Mouse (Mus musculus): Measurements from ENCODE around the gene Slc45a2. TPM values are rescaled to one million over a fixed set of nuclear protein-coding genes. Genes with fewer than 3 reads are reported as not detected.

Slc45a2 gene
- polyA plus RNA-seq, 1 experiment = 0.04 TPM

GRCm38 (mm10) chr15:11065528-11066171 is 65.1 kb downstream of the Slc45a2 start:
- no peak for DNase-seq (ENCODE audit: low spot score)

- DNase-seq (ENCODE audit: low spot score) = no peak
These were observed 65.8 kb downstream of the Slc45a2 start for GRCm38 (mm10) chr15:11066299-11066698.

- no peak for DNase-seq (ENCODE audit: low spot score)
These were observed 67.4 kb downstream of the Slc45a2 start for GRCm38 (mm10) chr15:11067891-11068290.

DNA sequence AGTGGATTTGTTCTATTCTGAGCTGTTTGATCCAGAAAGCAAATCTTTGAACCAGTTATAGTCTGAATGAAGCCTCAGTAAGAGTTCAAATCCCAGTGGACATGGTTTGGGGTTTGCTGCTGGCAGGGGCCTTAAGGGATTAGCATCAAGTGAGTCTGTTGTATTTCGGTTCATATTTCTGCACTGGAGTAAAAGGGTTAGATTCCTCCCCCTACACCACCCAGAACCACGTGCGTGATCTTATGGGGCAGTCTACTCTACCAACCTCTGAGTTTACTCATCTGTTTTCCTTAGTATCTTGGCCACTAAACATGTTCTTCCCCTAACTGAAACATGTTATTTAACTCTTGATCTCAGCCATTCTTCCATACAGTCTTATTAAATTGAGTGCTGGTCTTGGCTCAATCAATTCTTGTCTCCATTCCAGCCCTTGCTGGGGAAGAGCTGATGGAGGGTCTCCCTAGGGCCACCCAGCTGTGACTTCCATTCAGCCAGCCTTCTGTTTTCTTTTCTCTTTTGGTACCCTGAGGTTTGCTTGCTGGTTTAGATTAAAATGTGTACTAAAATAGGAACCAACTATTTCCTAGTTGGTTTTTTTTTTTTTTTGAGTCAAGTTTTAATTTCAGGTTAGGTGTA is 75.3 kb downstream of the Slc45a2 start:
- no peak for DNase-seq (ENCODE audit: low spot score)

Other genes starting within 250 kb of the Slc45a2 start
- gene C1qtnf3, start 48.4 kb upstream of the Slc45a2 start, polyA plus RNA-seq (2012; rRNA removed) = 36.5 and 42.8 TPM in 2 replicates
- 11.4 and 14.4 TPM in 2 replicates for gene Amacr, start 19.0 kb upstream of the Slc45a2 start, polyA plus RNA-seq (2012; rRNA removed)
- gene Rxfp3, start 37.3 kb downstream of the Slc45a2 start, polyA plus RNA-seq (2012; rRNA removed) = 0.03 and 0.10 TPM in 2 replicates
- 2.9 and 3.5 TPM in 2 replicates for gene Adamts12, start 64.1 kb downstream of the Slc45a2 start, polyA plus RNA-seq (2012; rRNA removed)